In the genomic region with DNA sequence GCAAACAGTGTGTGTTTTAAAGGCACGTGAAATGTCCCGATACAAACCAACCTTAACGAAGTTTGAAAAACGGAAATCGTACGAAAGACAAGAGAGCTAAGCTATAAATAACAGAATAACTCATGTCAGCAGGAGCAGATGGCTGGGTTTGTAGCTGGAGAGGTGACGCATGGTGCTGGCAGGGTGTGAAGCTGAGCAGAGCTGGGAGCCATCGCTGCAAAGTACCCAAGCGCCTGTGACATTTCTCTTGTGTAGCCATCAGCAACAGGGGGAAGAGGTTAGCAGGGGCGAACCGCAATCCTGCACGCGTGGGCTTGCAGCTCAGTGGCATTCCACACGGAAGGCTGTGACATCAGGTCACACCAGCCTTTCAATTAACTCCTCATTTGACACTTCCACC, we compare ENCODE assay signal across 13 mouse cellular contexts.
DNase-seq lines count a peak whose midpoint lies in the region; ATAC-seq lines count a peak whose summit lies in the region.
"Had no signal": no experiment of that assay in that cellular context is flagged by ENCODE, and none has a peak within 500 bp of the region (broad histone marks: within the 10 kb centered on the region; RNA-seq: fewer than 3 reads in every experiment).

No protein-coding gene starts in this region.

- WGBS in heart, embryonic 13.5 days = 39% methylated on average over 14 of the region's 14 CpGs
- WGBS in forebrain, embryonic 14.5 days = 63% methylated on average over 14 of the region's 14 CpGs
- 67% methylated on average over 14 of the region's 14 CpGs for WGBS in liver, embryonic 11.5 days

- no peak for DNase-seq in heart, postnatal 25 days (ENCODE audit: low spot score)
- peak; percentile 69 for DNase-seq in layer of hippocampus, adult 9-11 months
- no peak for DNase-seq in layer of hippocampus, adult 9-10 months (ENCODE audit: low spot score)
- DNase-seq in cerebellum, adult 11-12 months = peak; percentile 68
- peak; percentile 66 for DNase-seq in forebrain, embryonic 14.5 days (ENCODE audit: low spot score)
- DNase-seq in liver, embryonic 11.5 days (ENCODE audit: low spot score) = no peak
- no peak for DNase-seq in yolk sac, embryonic 10.5 days (ENCODE audit: low spot score)
- DNase-seq: heart, adult 2 months; kidney, adult 2 months had no signal

- H3K9ac ChIP-seq in heart, embryonic 13.5 days = peak overlapping the region; percentile 52; the same call in 1 of the 2 replicates
- no peak overlapping the region for H3K9ac ChIP-seq in forebrain, embryonic 14.5 days (ENCODE audit: low read length)
- no peak overlapping the region for H3K9ac ChIP-seq in liver, embryonic 11.5 days (ENCODE audit: low read depth, low read length)
- H3K9ac ChIP-seq: liver, embryonic 15.5 days had no signal

- H3K27ac ChIP-seq in heart, embryonic 13.5 days (replicated peaks) = peak overlapping the region; percentile 42
- peak overlapping the region; percentile 62 for H3K27ac ChIP-seq in forebrain, embryonic 14.5 days (ENCODE audit: low read depth, low read length)
- no peak overlapping the region for H3K27ac ChIP-seq in liver, embryonic 11.5 days (ENCODE audit: low read depth, low read length)
- H3K27ac ChIP-seq: heart, adult 2 months; left cerebral cortex, adult 2 months; liver, embryonic 15.5 days had no signal

- no peaks in the 10 kb centered on the region for H3K27me3 ChIP-seq in heart, embryonic 13.5 days (replicated peaks)
- no peaks in the 10 kb centered on the region for H3K27me3 ChIP-seq in forebrain, embryonic 14.5 days (replicated peaks; ENCODE audit: control insufficient read depth, insufficient read depth, low read length)
- no peaks in the 10 kb centered on the region for H3K27me3 ChIP-seq in liver, embryonic 11.5 days (replicated peaks; ENCODE audit: control insufficient read depth, insufficient read depth, low read length)
- H3K27me3 ChIP-seq: liver, embryonic 15.5 days had no signal

- intact Hi-C loops in heart, postnatal 25 days (cut with DNase I) = no loop called here

- no peak overlapping the region for H3K4me3 ChIP-seq in heart, embryonic 13.5 days
- no peak overlapping the region for H3K4me3 ChIP-seq in forebrain, embryonic 14.5 days (ENCODE audit: low read depth, low read length)
- no peak overlapping the region for H3K4me3 ChIP-seq in liver, embryonic 11.5 days (ENCODE audit: low read depth, low read length)
- H3K4me3 ChIP-seq: heart, adult 2 months; left cerebral cortex, adult 2 months; liver, embryonic 15.5 days; myocyte had no signal

- no peaks in the 10 kb centered on the region for H3K36me3 ChIP-seq in heart, embryonic 13.5 days
- no peaks in the 10 kb centered on the region for H3K36me3 ChIP-seq in forebrain, embryonic 14.5 days (ENCODE audit: control insufficient read depth, insufficient read depth, low read length)
- no peaks in the 10 kb centered on the region for H3K36me3 ChIP-seq in liver, embryonic 11.5 days (ENCODE audit: control insufficient read depth, insufficient read depth, low read length)
- H3K36me3 ChIP-seq: liver, embryonic 15.5 days had no signal

- H3K4me1 ChIP-seq in heart, embryonic 13.5 days = peaks cover 25% of the 10 kb centered on the region
- H3K4me1 ChIP-seq in forebrain, embryonic 14.5 days (ENCODE audit: control insufficient read depth, insufficient read depth, low read length) = peaks cover 3% of the 10 kb centered on the region; the same call in 1 of the 2 replicates
- H3K4me1 ChIP-seq in liver, embryonic 11.5 days (replicated peaks; ENCODE audit: control insufficient read depth, insufficient read depth, low read length) = no peaks in the 10 kb centered on the region
- H3K4me1 ChIP-seq: liver, embryonic 15.5 days had no signal

- H3K9me3 ChIP-seq in heart, embryonic 13.5 days = no peaks in the 10 kb centered on the region
- no peaks in the 10 kb centered on the region for H3K9me3 ChIP-seq in forebrain, embryonic 14.5 days (replicated peaks; ENCODE audit: control insufficient read depth, low read length)
- H3K9me3 ChIP-seq in liver, embryonic 11.5 days (ENCODE audit: control insufficient read depth, low read length) = no peaks in the 10 kb centered on the region
- H3K9me3 ChIP-seq: liver, embryonic 15.5 days had no signal

- no peak for ATAC-seq in heart, embryonic 13.5 days (ENCODE audit: extremely low read depth, insufficient number of reproducible peaks, low FRiP score, low TSS enrichment)
- peak; percentile 75 for ATAC-seq in forebrain, embryonic 14.5 days
- ATAC-seq in liver, embryonic 11.5 days (replicated peaks; ENCODE audit: low FRiP score) = no peak

- peak overlapping the region; percentile 49 for H3K4me2 ChIP-seq in heart, embryonic 13.5 days
- no peak overlapping the region for H3K4me2 ChIP-seq in forebrain, embryonic 14.5 days (ENCODE audit: low read length)
- H3K4me2 ChIP-seq in liver, embryonic 11.5 days = no peak overlapping the region
- H3K4me2 ChIP-seq: liver, embryonic 15.5 days had no signal

Comparison
In these comparisons a context has a peak if more than half of its experiments do, and no peak if none do; other contexts are left out.
1. DNase-seq: peak in layer of hippocampus, adult 9-11 months (single experiment), cerebellum, adult 11-12 months (single experiment) and forebrain, embryonic 14.5 days (single experiment); none in heart, postnatal 25 days (single experiment), layer of hippocampus, adult 9-10 months (single experiment), liver, embryonic 11.5 days (single experiment) and yolk sac, embryonic 10.5 days (single experiment).